Mouse (Mus musculus): ENCODE data around the gene Olfr1499.

DNA sequence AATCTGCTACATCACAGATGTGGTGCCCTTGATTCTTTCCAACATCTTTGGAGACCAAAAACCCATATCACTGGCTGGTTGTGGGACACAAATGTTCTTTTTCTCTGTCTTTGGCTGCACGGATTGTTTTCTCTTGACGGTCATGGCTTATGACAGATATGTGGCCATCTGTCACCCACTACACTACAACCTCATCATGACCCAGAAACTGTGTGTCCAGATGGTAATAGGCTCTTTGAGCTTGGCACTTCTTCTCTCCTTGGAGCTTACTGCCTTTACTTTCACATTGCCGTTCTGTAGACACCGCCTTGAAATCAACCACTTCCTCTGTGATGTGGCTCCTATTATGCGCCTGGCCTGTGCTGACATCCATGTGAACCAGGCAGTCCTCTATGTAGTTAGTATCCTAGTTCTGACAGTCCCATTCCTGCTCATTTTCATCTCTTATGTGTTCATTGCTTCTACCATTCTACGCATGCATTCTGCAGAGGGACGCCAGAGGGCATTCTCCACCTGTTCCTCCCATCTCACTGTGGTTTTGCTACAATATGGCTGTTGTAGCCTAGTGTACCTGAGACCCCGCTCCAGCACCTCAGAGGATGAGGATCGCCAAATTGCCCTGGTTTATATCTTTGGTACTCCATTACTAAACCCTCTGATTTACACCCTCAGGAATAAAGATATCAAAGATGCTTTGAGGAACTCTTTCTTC lies 50.5 kb downstream of the Olfr1499 start:
- no peak for TF ChIP-seq CTCF (IDR thresholded peaks at IDR 0.05; ENCODE audit: extremely low read depth, insufficient read depth, insufficient read length, insufficient replicate concordance)
- TF ChIP-seq POLR2A (IDR thresholded peaks at IDR 0.05; ENCODE audit: low read depth, low read length), result no peak
